Mouse (Mus musculus) forebrain, embryonic 11.5 days (tissue): Measurements from ENCODE around the gene Rab23. TPM values are rescaled to one million over a fixed set of nuclear protein-coding genes. Genes with fewer than 3 reads are reported as not detected.
A peak's percentile ranks its signal among the peaks of the same experiment; 100 is the strongest.

Experiments used
- ATAC-seq: fragments of 200-750 bp; cut with Nextera tagmentation; replicated peaks from 2 replicates; pipeline ENCODE4 v1.8.0; 2017; ENCODE audit warnings: moderate TSS enrichment; ENCODE audit not compliant: low FRiP score
- DNase-seq: peaks from one replicate; pipeline ENCODE4 v3.0.0-alpha.2; 2017; ENCODE audit warnings: low spot score
- H3K27ac ChIP-seq: fragments of 300-500 bp; sonication (generic); 2 replicates; pipeline ENCODE4 v1.5.1; 2014; ENCODE audit warnings: low read depth, low read length
- H3K27me3 ChIP-seq: fragments of 300-500 bp; sonication (generic); 2 replicates; pipeline ENCODE4 v1.6.1; 2014; ENCODE audit warnings: mild to moderate bottlenecking, low read length, mixed read lengths; ENCODE audit not compliant: control insufficient read depth, insufficient read depth
- H3K36me3 ChIP-seq: fragments of 300-500 bp; sonication (generic); 2 replicates; pipeline ENCODE4 v1.6.1; 2014; ENCODE audit warnings: mild to moderate bottlenecking, low read length, moderate library complexity, mixed read lengths; ENCODE audit not compliant: control insufficient read depth, insufficient read depth
- H3K4me1 ChIP-seq: fragments of 300-500 bp; sonication (generic); replicated peaks from 2 replicates; pipeline ENCODE4 v1.6.1; 2014; ENCODE audit warnings: low read length, mixed read lengths; ENCODE audit not compliant: control insufficient read depth, insufficient read depth
- H3K4me2 ChIP-seq: fragments of 300-500 bp; sonication (generic); 2 replicates; pipeline ENCODE4 v1.6.1; 2014; ENCODE audit warnings: low read depth, mild to moderate bottlenecking, low read length, moderate library complexity, mixed read lengths; ENCODE audit not compliant: severe bottlenecking
- H3K4me3 ChIP-seq: fragments of 300-500 bp; sonication (generic); 2 replicates; pipeline ENCODE4 v1.5.1; 2014; ENCODE audit warnings: low read depth, low read length
- H3K9ac ChIP-seq: fragments of 300-500 bp; sonication (generic); 2 replicates; pipeline ENCODE4 v1.6.1; 2014; ENCODE audit warnings: low read length
- H3K9me3 ChIP-seq: fragments of 300-500 bp; sonication (generic); 2 replicates; pipeline ENCODE4 v1.6.1; 2016; ENCODE audit warnings: low read length, mixed read lengths; ENCODE audit not compliant: control insufficient read depth
- WGBS: fragments of 180-500 bp; shearing (Covaris S2); extraction: QIAGEN DNeasy Blood & Tissue Kit; methylation state at CpG from one replicate; pipeline ENCODE4 v1.1.7; 2014; 5-methylcytosine and 5-hydroxymethylcytosine counted together
- polyA plus RNA-seq: library from polyadenylated mRNA; unstranded; fragments of >200 nt; fragmentation: Nextera tagmentation; extraction: Ambion mirVana; gene quantifications from 2 replicates; pipeline ENCODE4 v1.2.1, GENCODE M21; 2014

The Rab23 gene
- polyA plus RNA-seq = 27.4 and 30.2 TPM in 2 replicates

DNA sequence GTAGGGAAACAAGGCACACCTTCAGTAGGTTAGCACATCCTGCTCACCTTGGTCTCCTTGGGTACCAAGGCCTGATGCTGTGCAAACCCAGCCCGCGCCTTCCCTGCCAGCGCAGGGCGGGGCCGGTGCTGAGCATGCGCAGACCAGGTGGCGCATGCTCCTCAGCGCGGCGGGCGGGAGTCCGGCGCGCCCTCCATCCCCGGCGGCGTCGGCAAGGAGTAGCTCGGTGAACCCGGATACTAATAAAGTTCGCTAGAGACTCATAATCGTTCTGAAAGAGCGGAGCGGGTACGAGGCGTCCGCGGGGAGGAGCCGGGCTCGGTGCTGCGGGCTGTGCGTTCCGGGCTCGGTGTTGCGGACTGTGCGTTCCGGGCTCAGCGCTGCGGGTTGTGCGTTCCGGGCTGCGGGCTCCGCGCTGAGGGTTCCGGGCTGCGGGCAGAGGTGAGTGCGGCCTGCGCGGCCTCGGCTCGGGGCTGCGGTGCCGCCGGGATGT lies at the start of gene Rab23:
Rab23 (plus strand) TSS at position 155 of the 493 bp plus-strand sequence.
- WGBS = under 1% methylated on average over 54 of the region's 54 CpGs
- H3K9ac ChIP-seq = peak within 1 kb of the TSS; percentile 91
- H3K9me3 ChIP-seq = no peaks in the 10 kb centered on the region
- peak within 1 kb of the TSS; percentile 68 for H3K4me2 ChIP-seq
- 0 out of 2 replicates have a peak, but pooled peaks cover 2% of the 10 kb centered on the region for H3K4me1 ChIP-seq
- no peaks in the 10 kb centered on the region; the same call in 1 of the 2 replicates for H3K36me3 ChIP-seq
- H3K27ac ChIP-seq = peak within 1 kb of the TSS; percentile 80
- ATAC-seq = peak; percentile 97
- H3K27me3 ChIP-seq = no peaks in the 10 kb centered on the region
- DNase-seq = peak; percentile 90
- H3K4me3 ChIP-seq = peak within 1 kb of the TSS; percentile 81

DNA sequence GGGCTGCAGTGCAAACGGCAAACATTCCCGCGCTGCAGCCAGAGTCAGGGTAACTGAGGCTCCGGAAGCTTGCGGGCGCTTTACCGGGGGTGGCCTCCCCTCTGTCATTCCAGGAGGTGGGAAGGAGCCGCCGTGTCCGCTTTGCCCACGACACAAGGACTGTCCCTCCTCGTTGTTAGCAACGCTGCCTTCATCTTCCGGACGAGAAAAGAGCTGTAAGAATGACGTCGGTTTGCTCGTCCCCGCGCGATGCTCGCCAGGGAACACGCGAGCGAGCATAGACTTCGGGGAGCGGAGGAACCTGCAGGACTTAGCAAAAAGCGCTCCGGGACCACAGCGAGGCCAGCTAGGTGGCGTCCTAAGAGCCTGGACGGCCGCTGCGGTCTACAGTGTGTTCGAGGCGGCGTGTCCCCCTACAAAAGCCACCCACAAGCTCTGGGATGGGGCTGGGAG lies 49.5 kb upstream of the Rab23 start:
- Histone ChIP-seq H3K4me3 (peak overlapping the region; percentile 71), H3K9me3 (no peaks in the 10 kb centered on the region), H3K9ac (peak overlapping the region; percentile 75), H3K4me1 (no peaks in the 10 kb centered on the region), H3K27me3 (no peaks in the 10 kb centered on the region), H3K36me3 (no peaks in the 10 kb centered on the region; the same call in 1 of the 2 replicates), H3K4me2 (peak overlapping the region; percentile 83), H3K27ac (peak overlapping the region; percentile 51)
- WGBS = under 1% methylated on average over 37 of the region's 37 CpGs
- ATAC-seq (peak; percentile 73), DNase-seq (peak; percentile 84)

DNA sequence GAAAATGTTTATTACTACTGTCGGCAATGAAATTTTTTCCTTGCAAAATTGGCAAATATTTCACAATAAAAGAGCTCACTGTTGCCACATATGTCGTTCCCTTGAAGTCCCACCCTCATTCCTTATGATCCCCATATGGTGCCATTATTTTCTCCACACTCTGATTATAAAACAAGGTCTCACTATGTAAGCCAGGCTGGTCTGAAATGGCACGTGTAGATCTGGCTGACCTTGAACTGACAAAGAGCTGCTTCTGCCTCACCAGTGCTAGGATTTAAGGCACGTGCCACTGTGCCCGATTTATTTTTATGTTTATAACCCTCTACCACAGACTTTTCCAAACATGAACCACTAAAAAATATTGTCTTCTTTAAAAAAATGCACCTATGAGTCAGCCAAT lies 48.2 kb upstream of the Rab23 start:
- Histone ChIP-seq H3K4me1 (no peaks in the 10 kb centered on the region), H3K9ac (no peak overlapping the region), H3K9me3 (no peaks in the 10 kb centered on the region), H3K27me3 (no peaks in the 10 kb centered on the region), H3K4me3 (no peak overlapping the region), H3K36me3 (no peaks in the 10 kb centered on the region), H3K4me2 (no peak overlapping the region), H3K27ac (no peak overlapping the region)
- DNase-seq (no peak), ATAC-seq (no peak)
- WGBS = 86% methylated on average over 5 of the region's 5 CpGs

DNA sequence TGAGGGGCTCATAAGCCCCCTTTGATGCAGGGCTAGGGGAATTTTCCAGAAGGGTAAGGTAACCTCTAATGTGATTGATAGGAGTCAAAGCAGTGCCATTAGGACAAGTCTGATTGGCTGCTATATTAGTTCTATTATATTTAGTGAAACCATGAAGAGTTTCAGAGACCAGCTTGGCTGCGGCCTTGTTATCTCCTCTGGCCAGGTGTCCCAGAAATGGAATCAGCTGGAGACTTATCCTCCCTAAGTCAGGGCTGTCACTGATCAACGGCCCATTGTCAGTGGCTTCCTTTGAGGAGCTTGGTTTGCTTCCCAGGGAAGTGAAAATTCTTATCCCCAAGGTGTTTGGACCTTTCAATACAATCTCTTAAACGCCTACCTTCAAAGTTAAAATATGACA lies 47.6 kb upstream of the Rab23 start:
- Histone ChIP-seq H3K4me1 (no peaks in the 10 kb centered on the region), H3K4me3 (no peak overlapping the region), H3K9ac (no peak overlapping the region), H3K27me3 (no peaks in the 10 kb centered on the region), H3K9me3 (no peaks in the 10 kb centered on the region), H3K27ac (no peak overlapping the region), H3K36me3 (no peaks in the 10 kb centered on the region), H3K4me2 (no peak overlapping the region)
- DNase-seq (no peak), ATAC-seq (no peak)
- WGBS = 61% methylated on average over 3 of the region's 3 CpGs

DNA sequence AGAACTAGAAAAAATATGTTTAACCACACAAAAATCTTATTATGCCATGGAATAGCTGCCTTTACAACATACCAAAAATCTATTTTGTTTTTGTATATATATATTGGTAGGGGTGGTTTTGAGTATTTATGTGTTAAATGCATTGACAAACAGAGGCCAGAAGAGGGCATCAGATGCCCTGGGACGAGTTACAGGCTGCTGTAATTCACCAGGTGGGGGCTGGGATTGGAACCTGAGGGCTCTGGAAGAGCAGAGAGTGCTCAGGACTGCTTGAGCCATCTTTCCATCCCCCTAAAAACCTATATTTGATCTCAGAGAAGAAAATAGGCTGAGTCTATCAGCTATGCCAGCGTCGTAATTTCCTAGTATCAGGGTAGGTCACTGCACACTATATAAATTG lies 47.2 kb upstream of the Rab23 start:
- no peaks in the 10 kb centered on the region for H3K36me3 ChIP-seq
- H3K4me3 ChIP-seq = no peak overlapping the region
- H3K4me1 ChIP-seq = no peaks in the 10 kb centered on the region
- H3K27me3 ChIP-seq = no peaks in the 10 kb centered on the region
- ATAC-seq (no peak), DNase-seq (no peak)
- H3K9ac ChIP-seq = no peak overlapping the region
- H3K9me3 ChIP-seq = no peaks in the 10 kb centered on the region
- H3K27ac ChIP-seq = no peak overlapping the region
- 24% methylated on average over 3 of the region's 3 CpGs for WGBS
- H3K4me2 ChIP-seq = no peak overlapping the region

GRCm38 (mm10) chr1:33673158-33673960 lies 46.3 kb upstream of the Rab23 start:
- no peaks in the 10 kb centered on the region for H3K9me3 ChIP-seq
- no peak for ATAC-seq
- WGBS = 82% methylated on average over 17 of the region's 17 CpGs

DNA sequence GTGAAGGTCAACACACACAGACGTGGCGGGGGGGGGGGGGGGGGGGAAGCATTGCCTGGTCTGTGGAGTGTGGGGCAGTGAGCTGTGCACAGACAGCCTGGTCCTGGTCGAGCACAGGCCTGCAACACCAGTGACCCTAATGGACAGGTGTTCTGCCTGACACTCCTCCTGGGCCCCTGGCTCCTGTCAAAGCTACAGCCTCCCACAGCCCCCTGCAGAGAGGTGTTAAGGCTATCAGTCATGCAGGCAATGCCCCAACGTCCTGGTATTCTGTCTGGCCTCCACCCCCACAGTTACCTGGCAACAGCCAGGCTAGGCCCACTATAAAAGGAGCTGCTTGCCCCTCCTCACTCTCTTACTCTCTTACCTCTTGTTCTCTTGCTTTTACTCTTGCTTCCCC lies 39.3 kb upstream of the Rab23 start:
- ATAC-seq (no peak), DNase-seq (no peak)
- no peak overlapping the region for H3K27ac ChIP-seq
- no peak overlapping the region for H3K9ac ChIP-seq
- H3K9me3 ChIP-seq = no peaks in the 10 kb centered on the region
- 42% methylated on average over 3 of the region's 4 CpGs for WGBS
- H3K4me1 ChIP-seq = no peaks in the 10 kb centered on the region
- no peaks in the 10 kb centered on the region for H3K27me3 ChIP-seq
- H3K4me2 ChIP-seq = no peak overlapping the region
- H3K36me3 ChIP-seq = no peaks in the 10 kb centered on the region
- no peak overlapping the region for H3K4me3 ChIP-seq

More at GRCm38 (mm10) chr1:33673158-33673960, 46.3 kb upstream of the Rab23 start:
- H3K4me3 ChIP-seq = no peak overlapping the region
- H3K27ac ChIP-seq = no peak overlapping the region
- no peak for DNase-seq
- H3K36me3 ChIP-seq = no peaks in the 10 kb centered on the region
- no peaks in the 10 kb centered on the region for H3K4me1 ChIP-seq
- no peak overlapping the region for H3K9ac ChIP-seq
- H3K27me3 ChIP-seq = no peaks in the 10 kb centered on the region
- H3K4me2 ChIP-seq = no peak overlapping the region

GRCm38 (mm10) chr1:33680890-33681289 lies 38.8 kb upstream of the Rab23 start:
- Histone ChIP-seq H3K27ac (no peak overlapping the region), H3K36me3 (no peaks in the 10 kb centered on the region), H3K4me1 (no peaks in the 10 kb centered on the region), H3K9ac (no peak overlapping the region), H3K4me2 (no peak overlapping the region), H3K27me3 (no peaks in the 10 kb centered on the region), H3K9me3 (no peaks in the 10 kb centered on the region), H3K4me3 (no peak overlapping the region)
- DNase-seq (no peak), ATAC-seq (no peak)
- 92% methylated on average over 7 of the region's 7 CpGs for WGBS
